ENCODE assay signal across 32 mouse cellular contexts in the genomic region with DNA sequence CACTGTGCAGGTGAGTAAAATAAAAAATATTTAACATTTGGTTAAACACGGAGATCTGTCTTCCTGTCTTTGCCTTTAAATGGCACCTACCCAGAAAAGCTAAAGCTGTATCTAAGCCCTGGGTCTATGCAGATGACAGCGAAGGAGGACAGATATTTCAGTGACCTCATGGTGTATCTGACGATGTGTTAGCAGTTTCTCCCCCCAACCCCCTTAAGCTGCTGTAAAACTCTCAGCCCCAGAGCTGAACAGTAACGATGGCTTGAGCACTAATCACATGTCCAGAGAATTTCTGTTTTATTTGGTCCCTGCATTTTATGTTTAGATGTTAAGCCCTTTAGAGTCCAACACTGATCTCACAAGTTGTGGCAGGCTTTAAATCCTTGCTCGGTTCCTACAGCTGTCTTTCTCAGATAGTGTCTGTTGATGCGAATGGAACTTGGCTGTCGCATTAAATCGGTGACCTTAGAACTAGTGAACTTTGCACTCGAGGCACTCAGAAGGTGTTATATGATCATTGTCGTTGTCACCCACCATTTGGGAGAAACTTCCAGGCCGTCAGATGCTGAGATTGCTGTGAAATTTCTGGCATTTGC. TPM values are rescaled to one million over a fixed set of nuclear protein-coding genes. Genes with fewer than 3 reads are reported as not detected.
DNase-seq lines count a peak whose midpoint lies in the region; ATAC-seq and TF ChIP-seq lines count a peak whose summit lies in the region.
"Had no signal": no experiment of that assay in that cellular context is flagged by ENCODE, and none has a peak within 500 bp of the region (broad histone marks: within the 10 kb centered on the region; RNA-seq: fewer than 3 reads in every experiment).

No protein-coding gene starts in this region.

- no peak for TF ChIP-seq POLR2A in lung, adult 2 months (IDR thresholded peaks at IDR 0.05; ENCODE audit: borderline replicate concordance, extremely low read depth, low read depth, low read length)

- H3K4me3 ChIP-seq in heart, embryonic 11.5 days (ENCODE audit: low read depth, low read length) = no peak overlapping the region
- H3K4me3 ChIP-seq in limb, embryonic 12.5 days (replicated peaks) = no peak overlapping the region
- H3K4me3 ChIP-seq in limb, embryonic 10.5 days = no peak overlapping the region
- H3K4me3 ChIP-seq in lung, adult 2 months (replicated peaks; ENCODE audit: extremely low read depth, low read depth, low read length) = no peak overlapping the region
- H3K4me3 ChIP-seq: embryonic facial prominence, embryonic 13.5 days; erythroblast, embryonic 14.5 days; gastrocnemius, adult 2 months; kidney, embryonic 15.5 days; limb, embryonic 15.5 days; liver, embryonic 13.5 days; megakaryocyte, embryonic 14.5 days; midbrain, embryonic 13.5 days had no signal

- no peak overlapping the region for H3K9ac ChIP-seq in heart, embryonic 11.5 days (ENCODE audit: low read depth, low read length)
- no peak overlapping the region for H3K9ac ChIP-seq in limb, embryonic 12.5 days (replicated peaks)
- H3K9ac ChIP-seq: embryonic facial prominence, embryonic 13.5 days; kidney, embryonic 15.5 days; limb, embryonic 15.5 days; liver, embryonic 13.5 days; midbrain, embryonic 13.5 days had no signal

- peaks cover 5% of the 10 kb centered on the region; the same call in 1 of the 2 replicates for H3K4me1 ChIP-seq in heart, embryonic 11.5 days (ENCODE audit: control insufficient read depth, insufficient read depth, low read length)
- H3K4me1 ChIP-seq in limb, embryonic 12.5 days (replicated peaks) = no peaks in the 10 kb centered on the region
- peaks cover 15% of the 10 kb centered on the region for H3K4me1 ChIP-seq in limb, embryonic 10.5 days
- H3K4me1 ChIP-seq in lung, adult 2 months (ENCODE audit: control insufficient read depth, insufficient read depth, low read length) = no peaks in the 10 kb centered on the region
- H3K4me1 ChIP-seq: embryonic facial prominence, embryonic 13.5 days; kidney, embryonic 15.5 days; limb, embryonic 15.5 days; liver, embryonic 13.5 days; megakaryocyte, embryonic 14.5 days had no signal

- H3K9me3 ChIP-seq in heart, embryonic 11.5 days (replicated peaks; ENCODE audit: control insufficient read depth, low read length) = no peaks in the 10 kb centered on the region
- H3K9me3 ChIP-seq in limb, embryonic 12.5 days = no peaks in the 10 kb centered on the region
- no peaks in the 10 kb centered on the region for H3K9me3 ChIP-seq in limb, embryonic 10.5 days (replicated peaks)
- H3K9me3 ChIP-seq: embryonic facial prominence, embryonic 13.5 days; kidney, embryonic 15.5 days; limb, embryonic 15.5 days; liver, embryonic 13.5 days; midbrain, embryonic 13.5 days had no signal

- DNase-seq in heart, adult 18-20 months = no peak
- DNase-seq in limb, embryonic 10.5 days (ENCODE audit: low spot score) = no peak
- peak; percentile 28 for DNase-seq in lung, postnatal 10 days
- no peak for DNase-seq in lung, adult 2 months
- peak; percentile 33 for DNase-seq in retina, postnatal 1 day
- DNase-seq: adrenal gland, postnatal 36 days; B cell, adult 2 months; cerebellum, adult 18-20 months; cerebellum, postnatal 10 days; gastrocnemius, adult 2 months; gastrocnemius, postnatal 36 days; kidney, adult 18-20 months; kidney, postnatal 25 days; liver, embryonic 13.5 days; lung, adult 18-20 months; right cerebral cortex, adult 18-20 months; spleen, adult 18-20 months; thymus, postnatal 14 days had no signal

- H3K27me3 ChIP-seq in heart, embryonic 11.5 days (ENCODE audit: control insufficient read depth, insufficient read depth, low read length) = no peaks in the 10 kb centered on the region
- H3K27me3 ChIP-seq in limb, embryonic 12.5 days = no peaks in the 10 kb centered on the region
- H3K27me3 ChIP-seq in limb, embryonic 10.5 days (ENCODE audit: low read depth, poor library complexity, severe bottlenecking) = no peaks in the 10 kb centered on the region
- H3K27me3 ChIP-seq: embryonic facial prominence, embryonic 13.5 days; kidney, embryonic 15.5 days; limb, embryonic 15.5 days; liver, embryonic 13.5 days; megakaryocyte, embryonic 14.5 days; midbrain, embryonic 13.5 days had no signal

- 40% methylated on average over 11 of the region's 11 CpGs for WGBS in heart, embryonic 11.5 days (ENCODE audit: insufficient replicate concordance)
- WGBS in limb, embryonic 12.5 days = 29% methylated on average over 11 of the region's 11 CpGs
- 41% methylated on average over 11 of the region's 11 CpGs for WGBS in limb, embryonic 10.5 days
- WGBS in lung, adult 2 months = 46% methylated on average over 11 of the region's 11 CpGs

- TF ChIP-seq CTCF in lung, adult 2 months (IDR thresholded peaks at IDR 0.05; ENCODE audit: insufficient read depth, low read length) = no peak

- H3K36me3 ChIP-seq in heart, embryonic 11.5 days (ENCODE audit: control insufficient read depth, insufficient read depth, low read length) = no peaks in the 10 kb centered on the region
- no peaks in the 10 kb centered on the region for H3K36me3 ChIP-seq in limb, embryonic 12.5 days
- H3K36me3 ChIP-seq in limb, embryonic 10.5 days = no peaks in the 10 kb centered on the region
- H3K36me3 ChIP-seq: embryonic facial prominence, embryonic 13.5 days; kidney, embryonic 15.5 days; limb, embryonic 15.5 days; liver, embryonic 13.5 days; midbrain, embryonic 13.5 days had no signal

- H3K4me2 ChIP-seq in heart, embryonic 11.5 days = peak overlapping the region; percentile 32
- no peak overlapping the region for H3K4me2 ChIP-seq in limb, embryonic 12.5 days
- H3K4me2 ChIP-seq: embryonic facial prominence, embryonic 13.5 days; kidney, embryonic 15.5 days; limb, embryonic 15.5 days; liver, embryonic 13.5 days; midbrain, embryonic 13.5 days had no signal

- ATAC-seq in heart, embryonic 11.5 days (replicated peaks; ENCODE audit: insufficient number of reproducible peaks, low FRiP score, low TSS enrichment) = no peak
- 0 out of 2 replicates have a peak, but pooled peaks have one; percentile 20 for ATAC-seq in limb, embryonic 12.5 days (ENCODE audit: insufficient number of reproducible peaks, insufficient read depth, low FRiP score, low TSS enrichment, low read depth)
- ATAC-seq in erythroblast, adult 5-6 weeks (replicated peaks; ENCODE audit: low FRiP score, poor library complexity, severe bottlenecking) = no peak
- ATAC-seq: forebrain, embryonic 16.5 days; hindbrain, embryonic 16.5 days; midbrain, embryonic 13.5 days had no signal

- no peak overlapping the region for H3K27ac ChIP-seq in heart, embryonic 11.5 days (ENCODE audit: low read depth, low read length)
- H3K27ac ChIP-seq in limb, embryonic 12.5 days = no peak overlapping the region
- H3K27ac ChIP-seq in limb, embryonic 10.5 days = no peak overlapping the region
- H3K27ac ChIP-seq: embryonic facial prominence, embryonic 13.5 days; gastrocnemius, adult 2 months; kidney, embryonic 15.5 days; limb, embryonic 15.5 days; liver, embryonic 13.5 days; midbrain, embryonic 13.5 days had no signal

RNA-seq across cellular contexts. Expression of gene Ush2a, which starts 5.4 kb away (rescaled TPM):
- polyA plus RNA-seq in heart, embryonic 11.5 days (2014; fragmentation: Nextera tagmentation; extraction: Ambion mirVana) = 0.03 and 0.30 TPM in 2 replicates
- under 1 TPM; 0.03 to 0.20 TPM for total RNA-seq in heart, adult 18-20 months (2021)
- 0.08 and 0.35 TPM in 2 replicates for polyA plus RNA-seq in limb, embryonic 12.5 days (2016; fragmentation: Nextera tagmentation; extraction: Ambion mirVana)
- polyA plus RNA-seq in limb, embryonic 10.5 days (2016; fragmentation: Nextera tagmentation; extraction: Ambion mirVana) = 0.03 and 0.10 TPM in 2 replicates
- polyA plus RNA-seq in lung, adult 2 months (2012; rRNA removed) = 0.01 TPM in 1 of 2 replicates, not detected in the other
- total RNA-seq in erythroblast, adult 5-6 weeks (2015; ENCODE audit: low replicate concordance) = not detected in 2 replicates
- not detected in 2 replicates for total RNA-seq in erythroblast, adult 5-6 weeks (2017; ENCODE audit: low replicate concordance)
- total RNA-seq: gastrocnemius, adult 2 months; gastrocnemius, postnatal 36 days; monocyte, adult 5-6 weeks had no signal
- polyA plus RNA-seq: erythroblast, embryonic 14.5 days; heart, postnatal 0 days; liver, embryonic 13.5 days; stomach, embryonic 16.5 days had no signal

Comparison
In these comparisons a context has a peak if more than half of its experiments do, and no peak if none do; other contexts are left out.
1. DNase-seq: peak in lung, postnatal 10 days (single experiment) and retina, postnatal 1 day (single experiment); none in heart, adult 18-20 months (0 of 2), limb, embryonic 10.5 days (single experiment) and lung, adult 2 months (single experiment).